Mouse (Mus musculus) thymus, adult 2 months (tissue): Measurements from ENCODE around the gene Ppp1r27.

Experiments used
- CTCF ChIP-seq: fragments of 200-500 bp; IDR thresholded peaks from 2 replicates; pipeline ENCODE4 v1.5.1; 2012; ENCODE audit warnings: mild to moderate bottlenecking, control low read depth, low read length, moderate library complexity, borderline replicate concordance; ENCODE audit not compliant: control insufficient read depth, poor library complexity, insufficient read depth; ENCODE audit errors: extremely low read depth
- POLR2A ChIP-seq: fragments of 200-500 bp; IDR thresholded peaks from 2 replicates; pipeline ENCODE4 v1.6.1; 2012; ENCODE audit warnings: mild to moderate bottlenecking, low read length, control low read depth, moderate library complexity; ENCODE audit not compliant: control insufficient read depth, poor library complexity, insufficient read depth; ENCODE audit errors: extremely low read depth

DNA sequence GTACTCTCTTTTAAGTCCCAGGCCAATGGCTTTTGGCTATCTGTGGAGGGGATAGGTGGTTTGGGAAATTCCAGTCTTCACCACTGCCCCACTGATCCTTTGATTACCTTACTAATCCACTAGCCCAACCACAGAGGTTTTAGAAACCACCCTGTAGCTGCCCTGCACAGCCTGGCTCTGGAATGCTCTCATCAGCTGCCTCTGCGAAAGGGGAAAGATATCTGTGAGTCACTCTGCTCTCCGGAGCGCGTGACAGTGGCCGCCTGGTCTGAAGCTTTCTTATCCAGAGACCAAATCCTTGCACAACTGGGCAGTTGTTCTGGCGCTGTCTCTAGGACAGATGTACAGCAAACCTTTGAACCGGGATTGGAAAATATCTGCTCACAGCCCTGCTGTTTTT lies 3.9 kb upstream of the Ppp1r27 start:
- no peak for TF ChIP-seq POLR2A
- no peak for TF ChIP-seq CTCF
